Mouse (Mus musculus) small intestine, adult 2 months (tissue): Measurements from ENCODE around the gene Gm5431. TPM values are rescaled to one million over a fixed set of nuclear protein-coding genes. Genes with fewer than 3 reads are reported as not detected.

Experiments used
- H3K27ac ChIP-seq: fragments of 200-500 bp; 2 replicates; pipeline ENCODE4 v1.5.1; 2012; ENCODE audit warnings: low read depth, low read length, control low read depth, inconsistent platforms; ENCODE audit not compliant: insufficient read depth
- H3K27me3 ChIP-seq: fragments of 200-500 bp; 2 replicates; pipeline ENCODE4 v1.6.1; 2012; ENCODE audit warnings: mild to moderate bottlenecking, moderate library complexity, low read length, inconsistent platforms; ENCODE audit not compliant: control insufficient read depth, insufficient read depth
- H3K36me3 ChIP-seq: fragments of 200-500 bp; 2 replicates; pipeline ENCODE4 v1.6.1; 2012; ENCODE audit warnings: mild to moderate bottlenecking, low read length, control low read depth, inconsistent platforms; ENCODE audit not compliant: control insufficient read depth, insufficient read depth
- H3K4me1 ChIP-seq: fragments of 200-500 bp; 2 replicates; pipeline ENCODE4 v1.6.1; 2012; ENCODE audit warnings: low read length, inconsistent platforms, mixed read lengths; ENCODE audit not compliant: control insufficient read depth, insufficient read depth, insufficient read length
- H3K4me3 ChIP-seq: fragments of 200-500 bp; 2 replicates; pipeline ENCODE4 v1.5.1; 2012; ENCODE audit warnings: low read depth, mild to moderate bottlenecking, control low read depth, inconsistent platforms, low read length, moderate library complexity
- CTCF ChIP-seq: fragments of 200-500 bp; IDR thresholded peaks from 2 replicates; pipeline ENCODE4 v1.5.1; 2012; ENCODE audit warnings: low read depth, mild to moderate bottlenecking, control low read depth, inconsistent platforms, low read length, moderate library complexity, mixed read lengths; ENCODE audit not compliant: insufficient replicate concordance, insufficient read length; ENCODE audit errors: extremely low read depth
- POLR2A ChIP-seq: fragments of 200-500 bp; IDR thresholded peaks from 2 replicates; pipeline ENCODE4 v1.6.1; 2012; ENCODE audit warnings: low read depth, mild to moderate bottlenecking, control low read depth, inconsistent platforms, low read length, moderate library complexity
- WGBS: fragments of 180-500 bp; shearing (Covaris S2); methylation state at CpG from one replicate; pipeline ENCODE4 v1.1.7; 2018; 5-methylcytosine and 5-hydroxymethylcytosine counted together
- polyA plus RNA-seq: library from polyadenylated mRNA; depleted of rRNA; stranded (reverse); fragments of >200 nt; gene quantifications from 2 replicates; pipeline ENCODE4 v1.2.3, GENCODE M21; 2012; rRNA removed

Gm5431 gene
- polyA plus RNA-seq, 1 experiment: 3.1 TPM

GRCm38 (mm10) chr11:48844309-48844708, 57.7 kb downstream of the Gm5431 start:
- Histone ChIP-seq H3K27me3 (no peaks in the 10 kb centered on the region), H3K4me1 (no peaks in the 10 kb centered on the region), H3K27ac (no peak overlapping the region), H3K36me3 (no peaks in the 10 kb centered on the region; the same call in 1 of the 2 replicates), H3K4me3 (no peak overlapping the region)
- TF ChIP-seq POLR2A (no peak), CTCF (no peak)
- WGBS: 67% methylated on average over 6 of the region's 6 CpGs

DNA sequence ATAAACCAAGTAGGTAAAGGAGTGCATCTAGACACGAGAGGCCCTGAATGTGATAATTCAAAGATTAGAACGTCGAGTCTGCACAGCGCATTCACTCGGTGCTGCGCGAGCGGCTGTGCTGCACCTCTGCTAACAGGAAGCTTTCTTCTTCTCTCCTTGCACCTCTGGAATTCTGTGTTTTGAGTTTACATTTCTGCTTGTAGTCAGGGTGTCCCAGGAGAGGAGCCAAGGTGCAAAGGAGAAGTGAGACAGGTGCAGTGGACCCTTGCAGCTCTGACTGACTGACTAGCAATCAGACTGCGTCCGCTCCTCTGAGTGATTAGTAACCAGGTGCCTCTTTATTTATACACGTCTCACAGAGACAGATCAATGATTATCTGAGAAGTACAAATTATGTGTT, 58.8 kb downstream of the Gm5431 start:
- WGBS: 41% methylated on average over 11 of the region's 11 CpGs
- no peaks in the 10 kb centered on the region for H3K27me3 ChIP-seq
- no peak overlapping the region for H3K4me3 ChIP-seq
- no peak overlapping the region for H3K27ac ChIP-seq
- peaks cover 5% of the 10 kb centered on the region for H3K4me1 ChIP-seq
- no peak for TF ChIP-seq POLR2A
- H3K36me3 ChIP-seq: no peaks in the 10 kb centered on the region; the same call in 1 of the 2 replicates

DNA sequence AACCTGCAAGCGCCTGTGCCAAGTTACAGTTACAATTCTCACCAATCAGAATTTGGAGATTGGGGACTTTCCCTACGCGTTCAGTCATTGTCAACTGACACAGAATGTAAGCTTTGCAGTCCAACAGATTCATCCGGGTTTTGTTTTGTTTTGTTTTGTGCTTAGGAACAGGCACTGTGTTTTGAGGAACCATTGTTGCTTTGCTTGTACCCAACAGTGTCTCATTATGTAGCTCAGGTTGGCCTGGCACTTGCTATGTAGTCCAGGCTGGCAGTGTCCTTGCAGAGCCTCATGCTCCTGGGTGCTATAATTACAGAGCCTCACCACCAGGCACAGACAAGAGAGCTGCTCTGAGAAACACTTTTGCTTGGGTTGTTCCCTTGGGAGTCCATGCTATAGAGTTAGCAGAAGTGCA, 59.6 kb downstream of the Gm5431 start:
- WGBS: 83% methylated on average over 4 of the region's 4 CpGs
- H3K4me3 ChIP-seq: no peak overlapping the region
- H3K36me3 ChIP-seq: no peaks in the 10 kb centered on the region
- no peak overlapping the region for H3K27ac ChIP-seq
- peaks cover 5% of the 10 kb centered on the region for H3K4me1 ChIP-seq
- TF ChIP-seq POLR2A (no peak), CTCF (no peak)
- no peaks in the 10 kb centered on the region for H3K27me3 ChIP-seq

DNA sequence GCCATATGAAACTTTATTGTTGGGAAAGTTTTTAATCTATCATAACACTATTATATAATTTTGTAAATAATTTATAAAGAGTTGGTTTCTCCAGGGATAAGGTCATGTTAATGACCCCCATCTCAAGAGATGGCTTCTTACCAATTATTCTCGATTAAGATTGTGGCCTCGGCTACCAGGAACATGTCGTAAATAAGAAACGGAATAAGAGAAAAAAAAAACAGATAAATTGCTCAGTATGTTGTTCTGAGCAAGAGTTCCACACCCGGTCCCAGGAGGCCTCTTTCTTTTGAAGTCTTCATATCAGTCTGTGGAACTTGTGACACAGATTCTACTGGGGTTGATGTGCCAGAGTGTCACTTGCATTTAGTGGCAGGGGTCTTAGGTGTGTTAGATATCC, 60.8 kb downstream of the Gm5431 start:
- no peaks in the 10 kb centered on the region for H3K27me3 ChIP-seq
- H3K4me3 ChIP-seq: no peak overlapping the region
- H3K36me3 ChIP-seq: no peaks in the 10 kb centered on the region
- 41% methylated on average over 5 of the region's 5 CpGs for WGBS
- no peak for TF ChIP-seq POLR2A
- no peak for TF ChIP-seq CTCF
- H3K4me1 ChIP-seq: peaks cover 9% of the 10 kb centered on the region
- no peak overlapping the region for H3K27ac ChIP-seq

- no peak for TF ChIP-seq CTCF
- TF ChIP-seq POLR2A: no peak
- H3K4me1 ChIP-seq: peaks cover 9% of the 10 kb centered on the region
- no peaks in the 10 kb centered on the region for H3K27me3 ChIP-seq
Observed at GRCm38 (mm10) chr11:48840805-48841204, 61.2 kb downstream of the Gm5431 start.

GRCm38 (mm10) chr11:48838879-48839680, 62.9 kb downstream of the Gm5431 start:
- Histone ChIP-seq H3K27me3 (no peaks in the 10 kb centered on the region), H3K27ac (peak overlapping the region; percentile 83), H3K36me3 (no peaks in the 10 kb centered on the region), H3K4me3 (no peak overlapping the region), H3K4me1 (peaks cover 9% of the 10 kb centered on the region)
- no peak for TF ChIP-seq CTCF
- no peak for TF ChIP-seq POLR2A
- 85% methylated on average over 10 of the region's 10 CpGs for WGBS

More at GRCm38 (mm10) chr11:48840805-48841204, 61.2 kb downstream of the Gm5431 start:
- H3K27ac ChIP-seq: no peak overlapping the region
- H3K36me3 ChIP-seq: no peaks in the 10 kb centered on the region
- no peak overlapping the region for H3K4me3 ChIP-seq

DNA sequence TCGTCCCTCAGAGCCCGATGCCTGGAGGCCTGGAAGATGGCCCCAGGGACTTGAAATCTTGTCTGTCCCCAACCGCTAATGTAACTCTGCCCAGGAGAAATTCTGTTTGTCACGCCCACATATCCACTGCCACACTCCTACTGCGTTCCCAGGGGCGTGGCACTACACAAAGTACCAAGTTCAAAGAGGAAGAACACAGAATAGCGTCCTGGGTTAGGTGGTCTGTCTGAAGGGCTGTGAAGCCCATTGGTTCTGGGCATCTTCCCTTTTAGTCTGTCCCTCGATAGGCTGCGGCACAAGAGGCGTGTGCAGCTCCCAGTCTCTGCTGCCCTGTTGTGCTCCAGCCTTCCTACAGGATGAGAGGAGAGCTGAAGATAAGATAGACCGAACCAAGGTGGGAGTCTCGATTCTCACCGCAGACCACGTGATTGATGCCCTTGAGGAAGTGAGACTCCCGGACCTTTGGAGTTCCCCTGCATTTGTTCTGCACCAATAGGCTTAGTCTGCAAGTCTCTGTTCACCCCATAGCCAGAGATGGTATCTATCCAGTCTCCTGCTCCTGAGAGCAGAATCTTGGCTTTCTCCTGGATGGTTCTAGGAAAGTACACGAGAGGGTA, 63.7 kb downstream of the Gm5431 start:
- WGBS: 1% methylated on average over 16 of the region's 16 CpGs
- no peaks in the 10 kb centered on the region for H3K27me3 ChIP-seq
- H3K36me3 ChIP-seq: no peaks in the 10 kb centered on the region
- H3K4me1 ChIP-seq: peaks cover 9% of the 10 kb centered on the region
- H3K27ac ChIP-seq: peak overlapping the region; percentile 83
- H3K4me3 ChIP-seq: peak overlapping the region; percentile 85
- no peak; the same call in 1 of the 2 replicates for TF ChIP-seq CTCF
- peak; percentile 48; the same call in 1 of the 2 replicates for TF ChIP-seq POLR2A

Other genes starting within 250 kb of the Gm5431 start
- 1,479 and 1,553 TPM in 2 replicates for gene Rack1, start 101.9 kb downstream of the Gm5431 start, polyA plus RNA-seq
- gene Trim41, start 84.9 kb downstream of the Gm5431 start, polyA plus RNA-seq: 10.0 and 18.7 TPM in 2 replicates
- gene Trim7, start 76.1 kb downstream of the Gm5431 start, polyA plus RNA-seq: 4.9 and 12.6 TPM in 2 replicates
- gene Gm12184, start 75.6 kb downstream of the Gm5431 start, polyA plus RNA-seq: 3.3 and 3.9 TPM in 2 replicates
- 1.8 and 7.4 TPM in 2 replicates for gene Irgm1, start 30.5 kb downstream of the Gm5431 start, polyA plus RNA-seq
- gene Psme2b, start 44.0 kb upstream of the Gm5431 start, polyA plus RNA-seq: 5.0 and 10.9 TPM in 2 replicates
- 0.03 and 0.47 TPM in 2 replicates for gene Olfr56, start 76.7 kb upstream of the Gm5431 start, polyA plus RNA-seq
- 0.94 and 1.3 TPM in 2 replicates for gene 9930111J21Rik1, start 77.2 kb upstream of the Gm5431 start, polyA plus RNA-seq
- 0.01 and 0.13 TPM in 2 replicates for gene Gm12185, start 90.0 kb upstream of the Gm5431 start, polyA plus RNA-seq
- 0.17 and 0.29 TPM in 2 replicates for gene Tgtp1, start 92.0 kb upstream of the Gm5431 start, polyA plus RNA-seq
- 0.48 and 0.85 TPM in 2 replicates for gene 9930111J21Rik2, start 149.0 kb upstream of the Gm5431 start, polyA plus RNA-seq
- gene Tgtp2, start 162.0 kb upstream of the Gm5431 start, polyA plus RNA-seq: 0.72 and 1.8 TPM in 2 replicates
- gene Ifi47, start 174.4 kb upstream of the Gm5431 start, polyA plus RNA-seq: 2.7 and 8.7 TPM in 2 replicates
- gene Olfr1396, start 212.7 kb upstream of the Gm5431 start, polyA plus RNA-seq: 0.13 TPM in 1 of 2 replicates, not detected in the other
- gene Olfr1395, start 240.1 kb upstream of the Gm5431 start, polyA plus RNA-seq: not detected in 2 replicates